Mouse (Mus musculus) testis, postnatal 14 days (tissue): Measurements from ENCODE around the gene Rtn4rl2.

Source experiments
- DNase-seq: peaks from one replicate; pipeline ENCODE4 v3.0.0; 2021; ENCODE audit warnings: low spot score

Gene Rtn4rl2

GRCm38 (mm10) chr2:84884611-84885010 lies 1.9 kb downstream of the Rtn4rl2 start:
- no peak for DNase-seq

- DNase-seq = no peak
Measured at GRCm38 (mm10) chr2:84883942-84884341, 2.6 kb downstream of the Rtn4rl2 start.

GRCm38 (mm10) chr2:84883530-84883929 lies 3.0 kb downstream of the Rtn4rl2 start:
- DNase-seq = no peak

GRCm38 (mm10) chr2:84883084-84883483 lies 3.4 kb downstream of the Rtn4rl2 start:
- DNase-seq = no peak

- no peak for DNase-seq
Measured at GRCm38 (mm10) chr2:84882606-84883005, 3.9 kb downstream of the Rtn4rl2 start.

- DNase-seq = no peak
Measured at GRCm38 (mm10) chr2:84880590-84880989, 5.9 kb downstream of the Rtn4rl2 start.

- no peak for DNase-seq
Measured at GRCm38 (mm10) chr2:84875842-84876241, 10.7 kb downstream of the Rtn4rl2 start.

- peak; percentile 44 for DNase-seq
Measured at GRCm38 (mm10) chr2:84872105-84872716, 14.3 kb downstream of the Rtn4rl2 start.

- no peak for DNase-seq
Measured at GRCm38 (mm10) chr2:84870623-84871160, 15.8 kb downstream of the Rtn4rl2 start.

- DNase-seq = no peak
Measured at GRCm38 (mm10) chr2:84868977-84869376, 17.5 kb downstream of the Rtn4rl2 start.

GRCm38 (mm10) chr2:84868521-84868943 lies 18.0 kb downstream of the Rtn4rl2 start:
- DNase-seq = peak; percentile 63

- DNase-seq = peak; percentile 74
Measured at GRCm38 (mm10) chr2:84865616-84866571, 20.6 kb downstream of the Rtn4rl2 start.

GRCm38 (mm10) chr2:84862231-84862630 lies 24.3 kb downstream of the Rtn4rl2 start:
- no peak for DNase-seq

- DNase-seq = no peak
Measured at GRCm38 (mm10) chr2:84861430-84861829, 25.1 kb downstream of the Rtn4rl2 start.

GRCm38 (mm10) chr2:84859991-84860780 lies 26.3 kb downstream of the Rtn4rl2 start:
- no peak for DNase-seq

- no peak for DNase-seq
Measured at GRCm38 (mm10) chr2:84858551-84858950, 28.0 kb downstream of the Rtn4rl2 start.

GRCm38 (mm10) chr2:84855732-84856131 lies 30.8 kb downstream of the Rtn4rl2 start:
- DNase-seq = no peak

GRCm38 (mm10) chr2:84851130-84852040 lies 35.1 kb downstream of the Rtn4rl2 start:
- peak; percentile 58 for DNase-seq

- no peak for DNase-seq
Measured at GRCm38 (mm10) chr2:84850407-84851129, 35.9 kb downstream of the Rtn4rl2 start.

- no peak for DNase-seq
Measured at GRCm38 (mm10) chr2:84845226-84845625, 41.3 kb downstream of the Rtn4rl2 start.
